Mouse (Mus musculus) E14TG2a.4 (cell line): ENCODE results near the gene Pom121l2.
"Not testable (repeated sequence)": the region's sequence is repeated elsewhere in the genome, so short reads cannot be mapped to it uniquely, and the experiment has no call there.

Experiments
- H3K27me3 ChIP-seq: 2 replicates; pipeline ENCODE4 v1.6.1; 2014; ENCODE audit warnings: low read length, control low read depth; ENCODE audit not compliant: insufficient read depth
- H3K36me3 ChIP-seq: 2 replicates; pipeline ENCODE4 v1.6.1; 2014; ENCODE audit warnings: low read length, control low read depth; ENCODE audit not compliant: insufficient read depth
- H3K4me1 ChIP-seq: replicated peaks from 2 replicates; pipeline ENCODE4 v1.6.1; 2014; ENCODE audit warnings: low read depth, low read length, control low read depth
- H3K4me3 ChIP-seq: replicated peaks from 2 replicates; pipeline ENCODE4 v1.5.1; 2014; ENCODE audit warnings: mild to moderate bottlenecking, low read length
- H3K9me3 ChIP-seq: 2 replicates; pipeline ENCODE4 v1.6.1; 2014; ENCODE audit warnings: low read length, control low read depth
- CTCF ChIP-seq: conservative IDR thresholded peaks from 2 replicates; pipeline ENCODE4 v1.5.1; 2014; ENCODE audit warnings: low read length
- NANOG ChIP-seq: IDR thresholded peaks from 2 replicates; pipeline ENCODE4 v1.6.1; 2014; ENCODE audit warnings: borderline replicate concordance, low read length, mixed read lengths
- POU5F1 ChIP-seq: IDR thresholded peaks from 2 replicates; pipeline ENCODE4 v1.6.1; 2014; ENCODE audit warnings: low read length, borderline replicate concordance

Pom121l2 gene

GRCm38 (mm10) chr13:22033741-22034442 is 52.9 kb downstream of the Pom121l2 start:
- H3K4me1 ChIP-seq = peaks cover 54% of the 10 kb centered on the region
- peak overlapping the region; percentile 77 for H3K4me3 ChIP-seq
- no peaks in the 10 kb centered on the region for H3K9me3 ChIP-seq
- H3K27me3 ChIP-seq = no peaks in the 10 kb centered on the region
- 0 out of 2 replicates have a peak, but pooled peaks cover 3% of the 10 kb centered on the region for H3K36me3 ChIP-seq
- TF ChIP-seq POU5F1 = no peak
- TF ChIP-seq CTCF = no peak
- TF ChIP-seq NANOG = no peak

GRCm38 (mm10) chr13:22034443-22035266 is 53.7 kb downstream of the Pom121l2 start:
- H3K27me3 ChIP-seq = no peaks in the 10 kb centered on the region
- 0 out of 2 replicates have a peak, but pooled peaks cover 3% of the 10 kb centered on the region for H3K36me3 ChIP-seq
- H3K4me3 ChIP-seq = peak overlapping the region; percentile 77
- no peak for TF ChIP-seq NANOG
- no peak for TF ChIP-seq CTCF
- TF ChIP-seq POU5F1 = no peak
- no peaks in the 10 kb centered on the region for H3K9me3 ChIP-seq
- H3K4me1 ChIP-seq = peaks cover 55% of the 10 kb centered on the region

DNA sequence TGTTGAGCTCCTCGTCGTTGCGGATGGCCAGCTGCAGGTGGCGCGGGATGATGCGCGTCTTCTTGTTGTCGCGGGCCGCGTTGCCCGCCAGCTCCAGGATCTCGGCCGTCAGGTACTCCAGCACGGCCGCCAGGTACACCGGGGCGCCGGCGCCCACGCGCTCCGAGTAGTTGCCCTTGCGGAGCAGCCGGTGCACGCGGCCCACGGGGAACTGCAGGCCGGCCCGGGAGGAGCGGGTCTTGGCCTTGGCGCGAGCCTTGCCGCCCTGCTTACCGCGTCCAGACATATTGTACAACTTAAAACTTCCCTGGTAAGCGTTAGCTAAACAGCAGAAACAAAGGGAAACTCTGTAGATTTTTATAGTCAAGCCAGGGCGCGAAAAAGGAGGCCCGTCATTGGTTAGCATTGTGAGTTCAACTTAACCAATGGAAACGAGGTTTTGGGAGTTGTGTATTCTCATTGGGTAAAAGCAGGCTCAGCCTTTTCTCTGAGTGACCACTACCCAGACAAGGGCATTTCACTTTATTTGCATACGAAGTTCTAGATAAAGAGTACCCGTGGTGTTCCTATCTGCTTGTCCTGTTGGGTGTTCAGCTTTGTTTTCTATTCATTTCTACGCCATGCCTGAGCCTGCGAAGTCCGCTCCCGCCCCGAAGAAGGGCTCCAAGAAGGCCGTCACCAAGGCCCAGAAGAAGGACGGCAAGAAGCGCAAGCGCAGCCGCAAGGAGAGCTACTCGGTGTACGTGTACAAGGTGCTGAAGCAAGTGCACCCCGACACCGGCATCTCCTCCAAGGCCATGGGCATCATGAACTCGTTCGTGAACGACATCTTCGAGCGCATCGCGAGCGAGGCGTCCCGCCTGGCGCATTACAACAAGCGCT is 54.5 kb downstream of the Pom121l2 start, which contains the start of the genes Hist1h2ah and Hist1h2bk:
Gene Hist1h2ah (minus strand): TSS at position 302 of the 882 bp plus-strand sequence.
Gene Hist1h2bk (plus strand): TSS at position 604 of the 882 bp plus-strand sequence.
- H3K36me3 ChIP-seq, H3K27me3 ChIP-seq, H3K9me3 ChIP-seq: not testable (repeated sequence)
- Histone ChIP-seq H3K4me3 (peak within 1 kb of the TSS; percentile 77), H3K4me1 (peaks cover 56% of the 10 kb centered on the region)

- 0 out of 2 replicates have a peak, but pooled peaks cover under 1% of the 10 kb centered on the region for H3K36me3 ChIP-seq
- H3K9me3 ChIP-seq = no peaks in the 10 kb centered on the region
- no peak for TF ChIP-seq CTCF
- no peak for TF ChIP-seq POU5F1
- TF ChIP-seq NANOG = no peak
- no peaks in the 10 kb centered on the region for H3K27me3 ChIP-seq
- peaks cover 50% of the 10 kb centered on the region for H3K4me1 ChIP-seq
- H3K4me3 ChIP-seq = peak overlapping the region; percentile 67
Measured at GRCm38 (mm10) chr13:22036149-22036956, 55.4 kb downstream of the Pom121l2 start.

- Histone ChIP-seq H3K36me3 (no peaks in the 10 kb centered on the region), H3K4me3 (peak overlapping the region; percentile 67), H3K9me3 (no peaks in the 10 kb centered on the region), H3K27me3 (no peaks in the 10 kb centered on the region), H3K4me1 (peaks cover 50% of the 10 kb centered on the region)
- no peak for TF ChIP-seq NANOG
- no peak for TF ChIP-seq POU5F1
- TF ChIP-seq CTCF = no peak
Measured at GRCm38 (mm10) chr13:22036986-22037385, 56.0 kb downstream of the Pom121l2 start.

DNA sequence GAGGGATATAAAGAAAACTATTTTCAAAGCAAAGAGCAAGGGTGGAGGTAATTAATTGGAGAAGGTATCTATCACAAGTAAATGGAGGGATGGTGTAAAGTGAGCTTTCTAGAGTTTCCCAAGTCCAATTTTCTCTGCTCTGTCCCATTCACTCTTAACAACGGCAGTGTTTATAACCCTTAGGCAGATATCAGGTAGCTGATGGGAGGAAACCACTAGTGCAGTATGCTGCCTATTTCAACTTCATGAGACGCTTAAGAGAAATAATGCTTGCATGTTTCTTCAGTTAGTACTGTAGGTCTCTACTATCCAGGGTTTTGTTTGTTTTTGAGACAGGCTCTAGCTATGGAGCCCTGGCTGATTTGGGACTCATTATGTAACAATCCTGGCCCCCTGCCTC is 56.4 kb downstream of the Pom121l2 start:
- Histone ChIP-seq H3K4me1 (peaks cover 50% of the 10 kb centered on the region), H3K36me3 (no peaks in the 10 kb centered on the region), H3K4me3 (0 out of 2 replicates have a peak overlapping the region, but pooled peaks have one; percentile 67), H3K9me3 (no peaks in the 10 kb centered on the region), H3K27me3 (no peaks in the 10 kb centered on the region)
- no peak for TF ChIP-seq CTCF
